Mouse (Mus musculus) CH12.LX (cell line): Measurements from ENCODE around the gene Adss.

Source experiments
- CHD2 ChIP-seq: IDR thresholded peaks from 2 replicates; pipeline ENCODE4 v1.6.1; 2011; ENCODE audit warnings: low read length, improper control_type of control experiment
- CTCF ChIP-seq, 2 experiments: IDR thresholded peaks in 1 of 2; conservative IDR thresholded peaks in 1 of 2; 2 replicates each; pipeline ENCODE4 v1.5.1; 2011 to 2012; ENCODE audit warnings: low read depth in 2 of 2, low read length in 2 of 2, improper control_type of control experiment in 1 of 2, inconsistent platforms in 1 of 2, mild to moderate bottlenecking in 1 of 2, moderate library complexity in 1 of 2
- E2F4 ChIP-seq: IDR thresholded peaks from 2 replicates; pipeline ENCODE4 v1.6.1; 2011; ENCODE audit warnings: low read depth, low read length, improper control_type of control experiment; ENCODE audit not compliant: insufficient replicate concordance
- EP300 ChIP-seq: IDR thresholded peaks from 2 replicates; pipeline ENCODE4 v1.6.1; 2011; ENCODE audit warnings: low read length, improper control_type of control experiment
- IRF4 ChIP-seq: IDR thresholded peaks from 2 replicates; pipeline ENCODE4 v1.6.1; 2014; ENCODE audit warnings: low read depth, mild to moderate bottlenecking, inconsistent platforms, low read length, improper control_type of control experiment
- MAX ChIP-seq: IDR thresholded peaks from 2 replicates; pipeline ENCODE4 v1.6.1; 2011; ENCODE audit warnings: low read length, improper control_type of control experiment
- NELFE ChIP-seq: IDR thresholded peaks from 2 replicates; pipeline ENCODE4 v1.6.1; 2011; ENCODE audit warnings: low read depth, low read length, improper control_type of control experiment
- POLR2A ChIP-seq: IDR thresholded peaks from 2 replicates; pipeline ENCODE4 v1.6.1; 2011; ENCODE audit warnings: low read depth, mild to moderate bottlenecking, improper control_type of control experiment, low read length
- SMC3 ChIP-seq: IDR thresholded peaks from 2 replicates; pipeline ENCODE4 v1.6.1; 2011; ENCODE audit warnings: low read depth, low read length, improper control_type of control experiment
- TCF12 ChIP-seq: IDR thresholded peaks from 2 replicates; pipeline ENCODE4 v1.6.1; 2014; ENCODE audit warnings: low read depth, mild to moderate bottlenecking, inconsistent platforms, low read length, improper control_type of control experiment
- USF2 ChIP-seq: conservative IDR thresholded peaks from 2 replicates; pipeline ENCODE4 v1.6.1; 2011; ENCODE audit warnings: low read depth, low read length, improper control_type of control experiment
- ZC3H11A ChIP-seq: IDR thresholded peaks from 2 replicates; pipeline ENCODE4 v1.6.1; 2012; ENCODE audit warnings: low read depth, mild to moderate bottlenecking, inconsistent platforms, low read length, improper control_type of control experiment

DNA sequence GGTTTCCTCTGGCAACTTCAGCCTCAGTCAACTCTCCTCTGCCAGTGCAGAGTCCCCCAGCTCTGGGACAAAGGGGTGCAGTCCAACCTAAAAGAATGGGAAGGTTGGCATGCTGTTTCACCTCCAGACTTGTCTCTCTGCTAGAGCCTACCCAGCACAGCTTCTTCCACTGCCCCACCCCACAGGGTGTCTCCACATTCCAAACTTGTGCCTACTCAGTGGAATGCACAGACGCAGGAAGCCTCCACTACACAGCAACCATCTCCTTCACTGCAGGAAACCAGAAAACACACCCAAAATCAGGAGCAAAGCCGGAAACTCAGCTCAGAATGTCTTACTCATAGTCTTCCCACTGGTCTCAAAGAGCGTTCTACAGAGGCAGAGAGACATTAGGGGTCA, 77.3 kb downstream of the Adss start:
- TF ChIP-seq CTCF (conservative IDR thresholded peaks at IDR 0.05 in 1 of 2, IDR thresholded peaks at IDR 0.05 in 1 of 2; ENCODE audit: low read depth in 2 of 2, low read length in 2 of 2) (no peak), ZC3H11A (no peak), MAX (no peak), POLR2A (no peak), USF2 (no peak), SMC3 (no peak), EP300 (no peak), IRF4 (no peak), CHD2 (no peak), E2F4 (no peak), NELFE (no peak), TCF12 (no peak)
